ENCODE assay signal across 9 mouse cellular contexts in genomic region chr11:86199733-86200132, GRCm38 (mm10). TPM values are rescaled to one million over a fixed set of nuclear protein-coding genes. Genes with fewer than 3 reads are reported as not detected.
DNase-seq lines count a peak whose midpoint lies in the region; ATAC-seq and TF ChIP-seq lines count a peak whose summit lies in the region.
"Had no signal": no experiment of that assay in that cellular context is flagged by ENCODE, and none has a peak within 500 bp of the region (broad histone marks: within the 10 kb centered on the region; RNA-seq: fewer than 3 reads in every experiment).

No protein-coding gene starts in this region.

- 49% methylated on average over 4 of the region's 4 CpGs for WGBS in heart, embryonic 16.5 days
- WGBS in stomach, embryonic 14.5 days = 58% methylated on average over 4 of the region's 4 CpGs
- WGBS in stomach, postnatal 0 days = 42% methylated on average over 4 of the region's 4 CpGs
- WGBS in intestine, embryonic 16.5 days = 50% methylated on average over 4 of the region's 4 CpGs

- H3K9ac ChIP-seq in heart, embryonic 16.5 days (ENCODE audit: low read length) = no peak overlapping the region; the same call in 1 of the 2 replicates
- no peak overlapping the region for H3K9ac ChIP-seq in stomach, embryonic 14.5 days (replicated peaks; ENCODE audit: low read depth, low read length)
- H3K9ac ChIP-seq in stomach, postnatal 0 days (ENCODE audit: low read length) = no peak overlapping the region
- H3K9ac ChIP-seq in intestine, embryonic 16.5 days (ENCODE audit: low read depth, low read length) = no peak overlapping the region

- TF ChIP-seq CTCF in stomach, postnatal 0 days (IDR thresholded peaks at IDR 0.05; ENCODE audit: low read depth) = no peak

- H3K4me1 ChIP-seq in heart, embryonic 16.5 days (ENCODE audit: control insufficient read depth, insufficient read depth, low read length) = peaks cover 18% of the 10 kb centered on the region
- peaks cover 6% of the 10 kb centered on the region; the same call in 1 of the 2 replicates for H3K4me1 ChIP-seq in stomach, embryonic 14.5 days (ENCODE audit: control insufficient read depth, insufficient read depth, low read length)
- no peaks in the 10 kb centered on the region for H3K4me1 ChIP-seq in stomach, postnatal 0 days (replicated peaks; ENCODE audit: control insufficient read depth, insufficient read depth)
- peaks cover 7% of the 10 kb centered on the region for H3K4me1 ChIP-seq in intestine, embryonic 16.5 days (ENCODE audit: control insufficient read depth, insufficient read depth, low read length)

- ATAC-seq in heart, embryonic 16.5 days (replicated peaks; ENCODE audit: extremely low read depth, insufficient read depth, low FRiP score) = no peak
- no peak for ATAC-seq in stomach, embryonic 14.5 days (ENCODE audit: insufficient number of reproducible peaks, insufficient read depth, low FRiP score, low read depth)
- ATAC-seq in stomach, postnatal 0 days (ENCODE audit: low FRiP score, low TSS enrichment) = no peak
- no peak for ATAC-seq in intestine, embryonic 16.5 days
- ATAC-seq in monocyte, adult 5-6 weeks (replicated peaks; ENCODE audit: insufficient number of reproducible peaks, low FRiP score, low TSS enrichment, poor library complexity, severe bottlenecking) = no peak

- no peak for TF ChIP-seq EP300 in stomach, postnatal 0 days (optimal IDR thresholded peaks at IDR 0.05)

- peak overlapping the region; percentile 85 for H3K4me2 ChIP-seq in heart, embryonic 16.5 days (ENCODE audit: low read depth, low read length)
- H3K4me2 ChIP-seq in stomach, embryonic 14.5 days (replicated peaks; ENCODE audit: low read depth, low read length) = peak overlapping the region; percentile 57
- H3K4me2 ChIP-seq in stomach, postnatal 0 days (replicated peaks; ENCODE audit: low read depth) = no peak overlapping the region
- H3K4me2 ChIP-seq in intestine, embryonic 16.5 days (ENCODE audit: low read depth, low read length) = peak overlapping the region; percentile 68

- no peak for DNase-seq in heart, adult 9 months (ENCODE audit: low spot score in 2 of 2)
- DNase-seq in stomach, postnatal 0 days (ENCODE audit: low spot score) = no peak
- no peak for DNase-seq in testis, postnatal 14 days (ENCODE audit: low spot score)
- no peak for DNase-seq in adrenal gland, postnatal 25 days
- DNase-seq: adrenal gland, postnatal 36 days had no signal

- H3K27ac ChIP-seq in heart, embryonic 16.5 days (ENCODE audit: low read length) = no peak overlapping the region
- H3K27ac ChIP-seq in stomach, embryonic 14.5 days (ENCODE audit: low read length) = no peak overlapping the region
- H3K27ac ChIP-seq in stomach, postnatal 0 days (replicated peaks) = no peak overlapping the region
- no peak overlapping the region for H3K27ac ChIP-seq in intestine, embryonic 16.5 days (ENCODE audit: low read length)

- no peaks in the 10 kb centered on the region for H3K9me3 ChIP-seq in heart, embryonic 16.5 days (replicated peaks; ENCODE audit: control insufficient read depth, low read length)
- no peaks in the 10 kb centered on the region; the same call in 1 of the 2 replicates for H3K9me3 ChIP-seq in stomach, embryonic 14.5 days (ENCODE audit: control insufficient read depth, low read depth, low read length)
- no peaks in the 10 kb centered on the region for H3K9me3 ChIP-seq in stomach, postnatal 0 days (ENCODE audit: control insufficient read depth, low read length)
- no peaks in the 10 kb centered on the region for H3K9me3 ChIP-seq in intestine, embryonic 16.5 days (ENCODE audit: control insufficient read depth, low read length)

- H3K36me3 ChIP-seq in heart, embryonic 16.5 days (ENCODE audit: control insufficient read depth, insufficient read depth) = peaks cover 16% of the 10 kb centered on the region
- peaks cover 7% of the 10 kb centered on the region for H3K36me3 ChIP-seq in stomach, embryonic 14.5 days (ENCODE audit: control insufficient read depth, insufficient read depth, low read length)
- H3K36me3 ChIP-seq in stomach, postnatal 0 days (ENCODE audit: control insufficient read depth, insufficient read depth, low read length) = peaks cover 4% of the 10 kb centered on the region
- peaks cover 11% of the 10 kb centered on the region for H3K36me3 ChIP-seq in intestine, embryonic 16.5 days (ENCODE audit: control insufficient read depth, insufficient read depth, low read length)

- peak overlapping the region; percentile 74 for H3K4me3 ChIP-seq in heart, embryonic 16.5 days (ENCODE audit: low read length)
- H3K4me3 ChIP-seq in stomach, embryonic 14.5 days (ENCODE audit: low read depth, low read length) = peak overlapping the region; percentile 82; the same call in 1 of the 2 replicates
- no peak overlapping the region for H3K4me3 ChIP-seq in stomach, postnatal 0 days (ENCODE audit: low read depth, low read length)
- H3K4me3 ChIP-seq in intestine, embryonic 16.5 days (ENCODE audit: low read length) = peak overlapping the region; percentile 89

- no peaks in the 10 kb centered on the region for H3K27me3 ChIP-seq in heart, embryonic 16.5 days (ENCODE audit: control insufficient read depth, insufficient read depth, low read length)
- H3K27me3 ChIP-seq in stomach, embryonic 14.5 days (ENCODE audit: control insufficient read depth, insufficient read depth, low read length) = no peaks in the 10 kb centered on the region
- no peaks in the 10 kb centered on the region for H3K27me3 ChIP-seq in stomach, postnatal 0 days (ENCODE audit: control insufficient read depth, insufficient read depth, low read length)
- H3K27me3 ChIP-seq in intestine, embryonic 16.5 days (replicated peaks; ENCODE audit: control insufficient read depth, insufficient read depth, low read length) = no peaks in the 10 kb centered on the region

RNA-seq across cellular contexts. Expression of gene Brip1, which starts 1.3 kb away (rescaled TPM):
- 4.9 and 6.0 TPM in 2 replicates for polyA plus RNA-seq in heart, embryonic 16.5 days (2015; fragmentation: Nextera tagmentation; extraction: Ambion mirVana)
- 12.8 and 13.7 TPM in 2 replicates for polyA plus RNA-seq in stomach, embryonic 14.5 days (2014; fragmentation: Nextera tagmentation; extraction: Ambion mirVana)
- polyA plus RNA-seq in stomach, postnatal 0 days (2015; fragmentation: Nextera tagmentation; extraction: Ambion mirVana) = 2.2 and 2.6 TPM in 2 replicates
- polyA plus RNA-seq in intestine, embryonic 16.5 days (2015; fragmentation: Nextera tagmentation; extraction: Ambion mirVana) = 7.5 and 7.9 TPM in 2 replicates
- total RNA-seq in monocyte, adult 5-6 weeks (2017) = 0.38 to 1.3 TPM (median 1.1 TPM) in 3 replicates
- total RNA-seq in adrenal gland, postnatal 25 days (2021) = 2.3 and 2.9 TPM in 2 replicates

RNA-seq across cellular contexts. Expression of gene Ints2, which starts 57.6 kb away (rescaled TPM):
- polyA plus RNA-seq in heart, embryonic 16.5 days (2015; fragmentation: Nextera tagmentation; extraction: Ambion mirVana) = 12.5 and 13.0 TPM in 2 replicates
- polyA plus RNA-seq in stomach, embryonic 14.5 days (2014; fragmentation: Nextera tagmentation; extraction: Ambion mirVana) = 26.3 and 31.0 TPM in 2 replicates
- polyA plus RNA-seq in stomach, postnatal 0 days (2015; fragmentation: Nextera tagmentation; extraction: Ambion mirVana) = 4.4 and 6.3 TPM in 2 replicates
- polyA plus RNA-seq in intestine, embryonic 16.5 days (2015; fragmentation: Nextera tagmentation; extraction: Ambion mirVana) = 16.0 and 20.1 TPM in 2 replicates
- 10.8 to 12.8 TPM (median 11.3 TPM) in 3 replicates for total RNA-seq in monocyte, adult 5-6 weeks (2017)
- 17.4 and 21.0 TPM in 2 replicates for total RNA-seq in adrenal gland, postnatal 25 days (2021)
